Mouse (Mus musculus): ENCODE results near the gene Oas1e. TPM values are rescaled to one million over a fixed set of nuclear protein-coding genes. Genes with fewer than 3 reads are reported as not detected.
"Not testable (repeated sequence)": the region's sequence is repeated elsewhere in the genome, so short reads cannot be mapped to it uniquely, and the experiment has no call there.

The Oas1e gene
- polyA plus RNA-seq, 1 experiment from 2014 or later = 0.12 TPM

- 4% methylated on average over 18 of the region's 18 CpGs for WGBS (ENCODE audit: insufficient replicate concordance)
- peak; percentile 85 for ATAC-seq (ENCODE audit: low read depth)
- Histone ChIP-seq H3K36me3 (ENCODE audit: control insufficient read depth, insufficient read depth) (no peaks in the 10 kb centered on the region), H3K27me3 (ENCODE audit: control insufficient read depth, insufficient read depth, low read depth, low read length) (no peaks in the 10 kb centered on the region), H3K4me1 (ENCODE audit: control insufficient read depth, low read depth, low read length) (peaks cover 7% of the 10 kb centered on the region), H3K9ac (ENCODE audit: low read depth, low read length) (peak within 1 kb of the TSS; percentile 74), H3K27ac (ENCODE audit: low read length) (no peak within 1 kb of the TSS), H3K9me3 (replicated peaks; ENCODE audit: control insufficient read depth, low read length) (no peaks in the 10 kb centered on the region), H3K4me3 (ENCODE audit: low read depth, low read length) (peak within 1 kb of the TSS; percentile 78), H3K4me2 (ENCODE audit: low read depth, low read length) (peak within 1 kb of the TSS; percentile 73)
Measured at GRCm38 (mm10) chr5:120811951-120812819, 16.9 kb upstream of the Oas1e start, which contains the start of gene Oas1c. Gene Oas1c, minus strand, starts transcription at chr5:120812514.

GRCm38 (mm10) chr5:120809171-120809570, 13.8 kb upstream of the Oas1e start:
- no peaks in the 10 kb centered on the region for H3K36me3 ChIP-seq (ENCODE audit: control insufficient read depth, insufficient read depth)
- WGBS (ENCODE audit: insufficient replicate concordance) = 19% methylated on average over 6 of the region's 6 CpGs
- ATAC-seq (ENCODE audit: low read depth) = no peak
- H3K9ac ChIP-seq (ENCODE audit: low read depth, low read length) = no peak overlapping the region
- no peak overlapping the region for H3K27ac ChIP-seq (ENCODE audit: low read length)
- H3K4me3 ChIP-seq (ENCODE audit: low read depth, low read length) = no peak overlapping the region
- H3K27me3 ChIP-seq (ENCODE audit: control insufficient read depth, insufficient read depth, low read depth, low read length) = no peaks in the 10 kb centered on the region
- H3K4me1 ChIP-seq (ENCODE audit: control insufficient read depth, low read depth, low read length) = peaks cover 7% of the 10 kb centered on the region
- H3K4me2 ChIP-seq (ENCODE audit: low read depth, low read length) = no peak overlapping the region
- H3K9me3 ChIP-seq (replicated peaks; ENCODE audit: control insufficient read depth, low read length) = no peaks in the 10 kb centered on the region

GRCm38 (mm10) chr5:120806458-120806857, 11.1 kb upstream of the Oas1e start:
- ATAC-seq (ENCODE audit: low read depth) = no peak
- Histone ChIP-seq H3K9me3 (replicated peaks; ENCODE audit: control insufficient read depth, low read length) (no peaks in the 10 kb centered on the region), H3K27me3 (ENCODE audit: control insufficient read depth, insufficient read depth, low read depth, low read length) (no peaks in the 10 kb centered on the region), H3K9ac (ENCODE audit: low read depth, low read length) (no peak overlapping the region), H3K4me1 (ENCODE audit: control insufficient read depth, low read depth, low read length) (no peaks in the 10 kb centered on the region), H3K36me3 (ENCODE audit: control insufficient read depth, insufficient read depth) (no peaks in the 10 kb centered on the region), H3K4me2 (ENCODE audit: low read depth, low read length) (no peak overlapping the region), H3K4me3 (ENCODE audit: low read depth, low read length) (no peak overlapping the region), H3K27ac (ENCODE audit: low read length) (no peak overlapping the region)
- 75% methylated on average over 1 of the region's 1 CpGs for WGBS (ENCODE audit: insufficient replicate concordance)

- 36% methylated on average over 2 of the region's 2 CpGs for WGBS (ENCODE audit: insufficient replicate concordance)
- no peak overlapping the region for H3K4me2 ChIP-seq (ENCODE audit: low read depth, low read length)
Measured at GRCm38 (mm10) chr5:120803596-120803995, 8.3 kb upstream of the Oas1e start.

DNA sequence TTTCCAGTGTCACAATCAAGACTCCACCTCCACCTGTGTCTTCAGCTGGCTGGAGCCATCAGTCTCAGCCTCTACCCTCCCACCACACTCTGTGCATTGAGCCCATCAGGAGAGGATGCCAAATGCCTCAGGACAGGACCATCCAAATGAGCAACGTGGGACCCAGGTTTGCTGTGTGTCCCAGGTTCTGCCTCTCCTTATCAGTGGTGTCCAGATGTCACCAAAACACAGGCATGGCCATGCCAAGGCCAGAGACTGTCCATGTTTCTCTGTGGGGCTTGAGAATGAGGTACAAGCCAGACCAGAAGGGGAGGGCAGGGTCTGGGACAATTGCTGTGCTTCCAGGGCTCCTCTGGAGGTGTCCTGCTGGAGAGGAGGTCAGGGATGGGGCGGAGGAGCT, 3.6 kb upstream of the Oas1e start:
- H3K4me3 ChIP-seq (ENCODE audit: low read depth, low read length); H3K27ac ChIP-seq (ENCODE audit: low read length); H3K9ac ChIP-seq (ENCODE audit: low read depth, low read length); H3K27me3 ChIP-seq (ENCODE audit: control insufficient read depth, insufficient read depth, low read depth, low read length); H3K4me1 ChIP-seq (ENCODE audit: control insufficient read depth, low read depth, low read length); H3K36me3 ChIP-seq (ENCODE audit: control insufficient read depth, insufficient read depth); H3K9me3 ChIP-seq (replicated peaks; ENCODE audit: control insufficient read depth, low read length); H3K4me2 ChIP-seq (ENCODE audit: low read depth, low read length); ATAC-seq (ENCODE audit: low read depth): not testable (repeated sequence)
- WGBS (ENCODE audit: insufficient replicate concordance) = 52% methylated on average over 2 of the region's 2 CpGs

More at GRCm38 (mm10) chr5:120803596-120803995, 8.3 kb upstream of the Oas1e start:
- no peak overlapping the region for H3K4me3 ChIP-seq (ENCODE audit: low read depth, low read length)
- H3K9ac ChIP-seq (ENCODE audit: low read depth, low read length) = no peak overlapping the region
- no peaks in the 10 kb centered on the region for H3K36me3 ChIP-seq (ENCODE audit: control insufficient read depth, insufficient read depth)
- H3K4me1 ChIP-seq (ENCODE audit: control insufficient read depth, low read depth, low read length) = no peaks in the 10 kb centered on the region
- no peak overlapping the region for H3K27ac ChIP-seq (ENCODE audit: low read length)
- no peak for ATAC-seq (ENCODE audit: low read depth)
- H3K27me3 ChIP-seq (ENCODE audit: control insufficient read depth, insufficient read depth, low read depth, low read length) = no peaks in the 10 kb centered on the region
- H3K9me3 ChIP-seq (replicated peaks; ENCODE audit: control insufficient read depth, low read length) = no peaks in the 10 kb centered on the region

DNA sequence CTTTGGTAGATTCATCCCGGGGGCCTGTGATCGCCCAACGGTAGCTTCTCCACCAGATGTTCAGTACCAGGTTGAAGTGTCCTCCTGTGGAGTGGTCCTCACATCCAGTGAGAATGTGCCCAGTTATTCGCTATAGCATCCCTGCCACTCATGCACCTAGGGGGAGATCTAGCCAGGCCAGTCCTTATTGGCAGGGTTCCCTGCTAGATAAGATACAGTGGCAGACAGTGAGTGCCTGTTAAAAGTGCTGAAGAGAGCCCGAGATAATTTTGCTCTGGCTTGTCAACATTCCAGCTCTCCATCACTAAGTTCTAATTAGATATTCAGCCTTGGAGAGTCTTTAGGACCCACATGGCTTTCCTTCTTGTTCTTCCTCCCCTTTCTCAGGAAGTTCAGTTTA, 2.8 kb upstream of the Oas1e start:
- not testable (repeated sequence) for H3K9ac ChIP-seq (ENCODE audit: low read depth, low read length); ATAC-seq (ENCODE audit: low read depth)
- 54% methylated on average over 5 of the region's 5 CpGs for WGBS (ENCODE audit: insufficient replicate concordance)

DNA sequence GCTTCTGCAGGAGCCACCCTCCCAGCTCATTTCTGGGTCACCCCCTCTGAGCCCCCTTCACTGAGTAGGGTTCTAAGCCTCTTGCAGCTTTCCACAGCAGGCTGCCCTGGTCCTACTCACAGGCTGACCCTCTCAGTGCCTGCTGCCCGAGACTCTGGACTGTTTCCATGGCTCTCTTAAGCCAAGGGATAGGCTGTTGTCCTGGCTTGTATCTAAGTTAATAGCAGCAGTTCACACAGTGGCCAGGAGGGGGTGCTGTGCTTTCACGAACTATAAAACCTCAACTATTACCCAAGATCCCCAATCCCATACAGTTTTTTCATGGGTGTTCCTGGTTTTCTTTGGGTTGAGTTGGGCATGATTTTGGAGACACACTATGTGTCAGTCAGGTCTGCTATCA, 2.3 kb downstream of the Oas1e start:
- H3K4me2 ChIP-seq (ENCODE audit: low read depth, low read length) = no peak overlapping the region

More for the DNA sequence above, 2.8 kb upstream of the Oas1e start:
- H3K4me1 ChIP-seq (ENCODE audit: control insufficient read depth, low read depth, low read length); H3K9me3 ChIP-seq (replicated peaks; ENCODE audit: control insufficient read depth, low read length); H3K4me3 ChIP-seq (ENCODE audit: low read depth, low read length); H3K4me2 ChIP-seq (ENCODE audit: low read depth, low read length); H3K36me3 ChIP-seq (ENCODE audit: control insufficient read depth, insufficient read depth); H3K27me3 ChIP-seq (ENCODE audit: control insufficient read depth, insufficient read depth, low read depth, low read length); H3K27ac ChIP-seq (ENCODE audit: low read length): not testable (repeated sequence)

GRCm38 (mm10) chr5:120787042-120787441, 8.3 kb downstream of the Oas1e start:
- ATAC-seq (ENCODE audit: low read depth) = no peak
- Histone ChIP-seq H3K4me2 (ENCODE audit: low read depth, low read length) (no peak overlapping the region), H3K4me1 (ENCODE audit: control insufficient read depth, low read depth, low read length) (no peaks in the 10 kb centered on the region), H3K9ac (ENCODE audit: low read depth, low read length) (no peak overlapping the region), H3K36me3 (ENCODE audit: control insufficient read depth, insufficient read depth) (no peaks in the 10 kb centered on the region), H3K27ac (ENCODE audit: low read length) (no peak overlapping the region), H3K9me3 (replicated peaks; ENCODE audit: control insufficient read depth, low read length) (no peaks in the 10 kb centered on the region), H3K4me3 (ENCODE audit: low read depth, low read length) (no peak overlapping the region), H3K27me3 (ENCODE audit: control insufficient read depth, insufficient read depth, low read depth, low read length) (no peaks in the 10 kb centered on the region)
- 18% methylated on average over 3 of the region's 3 CpGs for WGBS (ENCODE audit: insufficient replicate concordance)

More for the DNA sequence above, 2.3 kb downstream of the Oas1e start:
- no peaks in the 10 kb centered on the region for H3K9me3 ChIP-seq (replicated peaks; ENCODE audit: control insufficient read depth, low read length)
- no peak overlapping the region for H3K9ac ChIP-seq (ENCODE audit: low read depth, low read length)
- WGBS (ENCODE audit: insufficient replicate concordance) = 13% methylated on average over 2 of the region's 2 CpGs
- no peaks in the 10 kb centered on the region for H3K27me3 ChIP-seq (ENCODE audit: control insufficient read depth, insufficient read depth, low read depth, low read length)
- H3K4me1 ChIP-seq (ENCODE audit: control insufficient read depth, low read depth, low read length) = no peaks in the 10 kb centered on the region
- ATAC-seq (ENCODE audit: low read depth) = no peak
- H3K27ac ChIP-seq (ENCODE audit: low read length) = no peak overlapping the region
- no peak overlapping the region for H3K4me3 ChIP-seq (ENCODE audit: low read depth, low read length)
- H3K36me3 ChIP-seq (ENCODE audit: control insufficient read depth, insufficient read depth) = no peaks in the 10 kb centered on the region

DNA sequence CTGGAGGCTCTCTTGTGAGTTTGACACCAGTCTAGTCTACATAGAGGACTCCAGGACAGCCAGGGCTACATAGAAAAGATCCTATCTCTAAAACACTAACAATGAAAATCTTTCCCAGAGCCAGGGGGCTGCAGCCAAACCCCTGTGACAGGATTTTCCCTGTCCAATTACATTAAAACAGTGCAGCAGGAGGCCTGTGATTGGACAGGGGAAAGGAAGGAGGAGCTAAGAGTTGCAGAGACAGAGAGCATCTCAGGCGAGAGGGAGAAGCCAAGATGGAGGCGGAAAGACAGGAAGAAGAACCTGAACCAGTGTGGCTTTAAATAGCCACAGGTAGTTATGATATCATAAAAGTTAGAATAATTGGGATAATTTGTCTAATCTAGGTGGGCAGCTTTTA, 12.9 kb downstream of the Oas1e start:
- H3K9ac ChIP-seq (ENCODE audit: low read depth, low read length) = no peak overlapping the region
- no peaks in the 10 kb centered on the region for H3K4me1 ChIP-seq (ENCODE audit: control insufficient read depth, low read depth, low read length)
- no peaks in the 10 kb centered on the region for H3K9me3 ChIP-seq (replicated peaks; ENCODE audit: control insufficient read depth, low read length)
- no peak overlapping the region for H3K4me3 ChIP-seq (ENCODE audit: low read depth, low read length)
- no peak overlapping the region for H3K27ac ChIP-seq (ENCODE audit: low read length)
- no peaks in the 10 kb centered on the region for H3K27me3 ChIP-seq (ENCODE audit: control insufficient read depth, insufficient read depth, low read depth, low read length)
- no peaks in the 10 kb centered on the region for H3K36me3 ChIP-seq (ENCODE audit: control insufficient read depth, insufficient read depth)
- ATAC-seq (ENCODE audit: low read depth) = no peak
- 63% methylated on average over 2 of the region's 2 CpGs for WGBS (ENCODE audit: insufficient replicate concordance)
- H3K4me2 ChIP-seq (ENCODE audit: low read depth, low read length) = no peak overlapping the region

Measured in liver, embryonic 16.5 days (tissue).